Mouse (Mus musculus) heart, embryonic 14.5 days (tissue): ENCODE results near the gene Arhgap22. TPM values are rescaled to one million over a fixed set of nuclear protein-coding genes. Genes with fewer than 3 reads are reported as not detected.

Experiments
- ATAC-seq: fragments of 200-750 bp; cut with Nextera tagmentation; 2 replicates; pipeline ENCODE4 v1.8.0; 2017; ENCODE audit warnings: low read depth, moderate TSS enrichment; ENCODE audit not compliant: insufficient number of reproducible peaks, insufficient read depth, low FRiP score
- H3K27ac ChIP-seq, 2 experiments: fragments of 200-500 bp in 1 of 2; fragments of 300-500 bp in 1 of 2; sonication (generic) in 1 of 2; replicated peaks in 1 of 2; 2 replicates each; pipeline ENCODE4 v1.5.1; 2012 to 2014; ENCODE audit warnings: low read depth in 2 of 2, low read length in 2 of 2, control low read depth in 1 of 2, mild to moderate bottlenecking in 1 of 2, mixed read lengths in 1 of 2; ENCODE audit not compliant: control insufficient read depth in 1 of 2, insufficient read depth in 1 of 2
- H3K27me3 ChIP-seq: fragments of 300-500 bp; sonication (generic); 2 replicates; pipeline ENCODE4 v1.6.1; 2014; ENCODE audit warnings: mild to moderate bottlenecking, low read length, control low read depth; ENCODE audit not compliant: control insufficient read depth, insufficient read depth
- H3K36me3 ChIP-seq: fragments of 300-500 bp; sonication (generic); 2 replicates; pipeline ENCODE4 v1.6.1; 2014; ENCODE audit warnings: mild to moderate bottlenecking, control low read depth, low read length, mixed read lengths; ENCODE audit not compliant: control insufficient read depth, insufficient read depth
- H3K4me1 ChIP-seq, 2 experiments: fragments of 200-500 bp in 1 of 2; fragments of 300-500 bp in 1 of 2; sonication (generic) in 1 of 2; 2 replicates each; pipeline ENCODE4 v1.6.1; 2012 to 2014; ENCODE audit warnings: low read length in 2 of 2, control low read depth in 1 of 2, mixed read lengths in 1 of 2; ENCODE audit not compliant: control insufficient read depth in 2 of 2, insufficient read depth in 2 of 2
- H3K4me2 ChIP-seq: fragments of 300-500 bp; sonication (generic); 2 replicates; pipeline ENCODE4 v1.6.1; 2014; ENCODE audit warnings: mild to moderate bottlenecking, low read length
- H3K4me3 ChIP-seq, 2 experiments: fragments of 200-500 bp in 1 of 2; fragments of 300-500 bp in 1 of 2; sonication (generic) in 1 of 2; 2 replicates each; pipeline ENCODE4 v1.5.1; 2012 to 2014; ENCODE audit warnings: low read length in 2 of 2, mild to moderate bottlenecking in 2 of 2, control low read depth in 1 of 2, low read depth in 1 of 2, moderate library complexity in 1 of 2; ENCODE audit not compliant: control insufficient read depth in 1 of 2, insufficient read depth in 1 of 2
- H3K9ac ChIP-seq: fragments of 300-500 bp; sonication (generic); 2 replicates; pipeline ENCODE4 v1.6.1; 2014; ENCODE audit warnings: mild to moderate bottlenecking, low read length
- H3K9me3 ChIP-seq: fragments of 300-500 bp; sonication (generic); 2 replicates; pipeline ENCODE4 v1.6.1; 2016; ENCODE audit warnings: low read length, control low read depth; ENCODE audit not compliant: control insufficient read depth
- WGBS: fragments of 180-500 bp; shearing (Covaris S2); extraction: QIAGEN DNeasy Blood & Tissue Kit; methylation state at CpG from one replicate; pipeline ENCODE4 v1.1.7; 2014; 5-methylcytosine and 5-hydroxymethylcytosine counted together
- polyA plus RNA-seq: library from polyadenylated mRNA; unstranded; fragments of >200 nt; fragmentation: Nextera tagmentation; extraction: Ambion mirVana; gene quantifications from 2 replicates; pipeline ENCODE4 v1.2.1, GENCODE M21; 2014

Arhgap22 gene
- polyA plus RNA-seq, 1 experiment from 2014 or later, result 2.6 TPM

DNA sequence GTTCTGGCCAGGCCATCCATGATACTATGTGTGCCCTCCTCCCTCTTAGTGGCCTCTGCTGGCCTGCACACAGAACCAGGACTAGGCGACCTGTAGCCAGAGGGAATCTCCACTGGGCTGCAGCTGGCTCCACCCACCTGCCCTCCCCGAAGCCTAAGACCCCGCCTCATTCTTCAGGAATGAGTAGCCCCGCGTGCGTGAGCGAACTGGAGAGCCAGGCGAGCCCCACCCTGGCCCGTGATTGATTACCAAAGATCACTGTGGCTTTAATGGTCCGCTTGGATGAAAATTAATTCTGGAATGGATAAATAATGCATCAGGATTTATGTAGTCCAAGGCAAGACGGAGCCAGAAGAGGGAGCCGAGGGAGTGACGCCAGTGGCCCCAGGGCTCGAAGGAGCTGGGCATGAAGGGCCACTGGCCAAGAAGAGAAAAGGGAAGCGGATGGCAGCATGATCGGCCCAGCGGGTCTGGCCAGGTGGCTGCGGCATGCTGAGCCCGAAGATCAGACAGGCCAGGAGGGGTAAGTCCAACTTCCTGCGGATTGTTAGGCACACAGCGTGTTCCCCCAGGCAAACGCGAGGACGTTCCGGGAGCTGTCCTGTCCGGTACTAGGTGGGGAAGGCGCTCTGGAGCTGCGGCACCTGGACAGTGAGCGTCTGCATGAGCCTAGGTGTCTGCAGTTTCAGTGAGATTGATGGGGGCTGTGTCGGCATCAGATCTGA lies 36.6 kb downstream of the Arhgap22 start:
- Histone ChIP-seq H3K9me3 (no peaks in the 10 kb centered on the region), H3K4me1 (peaks cover 8 to 10% of the 10 kb centered on the region in 2 experiments), H3K4me2 (peak overlapping the region; percentile 86), H3K9ac (peak overlapping the region; percentile 51; the same call in 1 of the 2 replicates), H3K27ac (no peak overlapping the region), H3K27me3 (peaks cover 16% of the 10 kb centered on the region; the same call in 1 of the 2 replicates), H3K4me3 (peak overlapping the region; percentile 34 to 35), H3K36me3 (no peaks in the 10 kb centered on the region)
- no peak for ATAC-seq
- 2% methylated on average over 30 of the region's 30 CpGs for WGBS

DNA sequence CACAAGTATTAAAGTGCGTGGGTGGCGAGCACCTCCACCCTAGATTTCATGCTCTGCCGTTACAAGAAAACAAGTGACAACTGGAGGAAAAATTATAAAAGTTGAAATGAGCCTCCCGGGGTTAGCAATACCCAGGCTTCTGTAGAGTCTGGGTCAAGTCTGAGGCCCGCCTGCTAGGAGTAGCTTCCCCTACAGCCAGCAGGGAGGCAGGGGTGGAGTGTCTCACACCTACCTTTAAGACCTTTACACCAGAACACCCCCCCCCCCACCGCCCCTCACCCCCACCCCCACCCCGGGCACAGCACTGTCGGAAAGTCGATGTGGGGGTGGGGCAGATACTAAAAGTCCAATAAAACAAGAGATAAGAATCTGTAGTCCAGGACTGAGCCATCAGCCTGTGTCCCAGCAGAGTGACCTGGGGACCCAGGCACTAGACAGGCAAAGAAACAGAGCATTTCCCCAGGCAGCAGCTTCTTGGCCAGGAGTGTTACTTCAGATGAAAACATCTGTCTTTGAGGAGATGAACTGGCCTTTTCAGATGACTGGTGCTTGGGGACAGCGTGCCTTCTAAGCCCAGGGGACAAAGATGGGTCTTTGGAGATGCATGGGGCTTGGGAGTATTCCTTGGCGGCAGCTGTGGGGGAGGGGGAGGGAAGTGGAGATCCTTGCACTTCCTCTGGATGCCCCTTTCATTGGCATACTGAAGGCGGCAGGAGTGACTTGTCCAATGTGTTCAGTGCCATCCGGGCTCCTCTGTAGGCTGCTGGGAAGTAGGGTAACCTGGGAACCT lies 37.3 kb downstream of the Arhgap22 start:
- Histone ChIP-seq H3K9me3 (no peaks in the 10 kb centered on the region), H3K4me3 (peak overlapping the region; percentile 34 to 35), H3K4me2 (peak overlapping the region; percentile 86), H3K36me3 (no peaks in the 10 kb centered on the region), H3K27me3 (peaks cover 16% of the 10 kb centered on the region; the same call in 1 of the 2 replicates), H3K27ac (no peak overlapping the region), H3K4me1 (peaks cover 8% of the 10 kb centered on the region in 2 experiments), H3K9ac (peak overlapping the region; percentile 51; the same call in 1 of the 2 replicates)
- 7% methylated on average over 13 of the region's 13 CpGs for WGBS
- ATAC-seq, result no peak

DNA sequence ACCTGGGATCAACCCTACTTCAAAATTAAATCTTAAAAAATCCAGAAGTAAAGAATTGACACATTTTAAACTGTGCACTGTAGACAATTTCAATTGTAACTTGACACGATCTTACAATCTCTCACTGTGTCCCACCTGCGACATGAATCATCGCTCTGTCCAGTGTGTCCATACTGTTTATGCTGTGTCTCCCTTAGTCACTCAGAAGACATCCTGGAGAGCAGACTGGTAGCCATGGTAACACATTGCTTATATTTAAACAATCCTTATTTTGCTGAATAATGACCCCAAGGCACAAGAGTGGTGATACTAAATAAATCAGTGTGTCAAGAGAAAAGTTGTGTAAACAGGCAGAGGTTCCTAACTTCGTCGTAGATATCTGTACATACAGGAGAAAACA lies 44.4 kb downstream of the Arhgap22 start:
- WGBS, result 77% methylated on average over 5 of the region's 5 CpGs
- Histone ChIP-seq H3K36me3 (no peaks in the 10 kb centered on the region), H3K9ac (no peak overlapping the region), H3K27ac (no peak overlapping the region), H3K4me1 (no peaks in the 10 kb centered on the region), H3K27me3 (no peaks in the 10 kb centered on the region), H3K9me3 (no peaks in the 10 kb centered on the region), H3K4me2 (no peak overlapping the region), H3K4me3 (no peak overlapping the region)
- no peak for ATAC-seq

DNA sequence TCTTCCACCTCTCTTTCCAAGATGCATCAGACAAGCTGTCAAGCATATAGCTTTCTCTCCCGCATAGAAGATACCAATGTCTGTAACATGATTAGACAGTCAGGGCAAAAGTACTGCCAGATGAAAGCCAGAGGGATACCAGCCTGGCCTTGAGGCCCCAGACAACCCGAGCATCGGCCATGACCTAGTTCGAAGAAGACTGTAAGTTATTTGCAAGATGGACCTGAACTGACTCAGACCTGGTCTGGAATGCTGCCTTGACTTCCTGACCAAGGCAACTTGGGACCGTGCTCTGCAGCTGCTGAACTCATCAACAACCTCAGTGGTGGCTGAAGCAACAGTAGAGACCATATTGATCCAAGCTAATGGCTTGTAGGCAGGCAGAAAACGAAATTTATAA lies 46.3 kb downstream of the Arhgap22 start:
- H3K27me3 ChIP-seq, result no peaks in the 10 kb centered on the region
- H3K27ac ChIP-seq, result no peak overlapping the region
- no peaks in the 10 kb centered on the region for H3K4me1 ChIP-seq
- H3K9ac ChIP-seq, result no peak overlapping the region
- ATAC-seq, result no peak
- H3K4me3 ChIP-seq, result no peak overlapping the region
- 81% methylated on average over 6 of the region's 6 CpGs for WGBS
- no peak overlapping the region for H3K4me2 ChIP-seq
- no peaks in the 10 kb centered on the region for H3K9me3 ChIP-seq
- H3K36me3 ChIP-seq, result no peaks in the 10 kb centered on the region

DNA sequence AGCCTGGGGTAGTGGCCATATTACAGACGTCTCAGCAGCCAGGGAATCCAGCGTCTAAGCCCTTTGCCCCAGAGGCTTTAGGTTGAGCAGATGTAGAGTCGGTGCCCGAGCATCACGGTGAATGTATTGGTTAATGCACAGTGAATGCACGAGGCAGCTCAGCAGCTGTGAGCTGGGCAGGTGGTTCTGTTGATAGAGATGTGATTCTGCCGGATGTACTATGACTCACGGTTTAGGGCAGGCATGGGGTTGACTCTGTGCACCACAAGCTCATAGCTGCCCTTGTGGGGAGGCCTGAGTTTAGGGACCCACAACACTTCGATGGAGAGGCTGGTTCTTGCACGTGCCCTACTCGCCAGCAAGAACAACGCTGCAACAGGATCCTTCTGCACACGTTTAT lies 51.0 kb downstream of the Arhgap22 start:
- no peak overlapping the region for H3K4me2 ChIP-seq
- H3K27ac ChIP-seq, result no peak overlapping the region
- no peaks in the 10 kb centered on the region for H3K9me3 ChIP-seq
- H3K27me3 ChIP-seq, result no peaks in the 10 kb centered on the region
- no peaks in the 10 kb centered on the region for H3K36me3 ChIP-seq
- H3K4me3 ChIP-seq, result no peak overlapping the region
- no peaks in the 10 kb centered on the region for H3K4me1 ChIP-seq
- no peak for ATAC-seq
- no peak overlapping the region for H3K9ac ChIP-seq
- WGBS, result 89% methylated on average over 13 of the region's 13 CpGs

- Histone ChIP-seq H3K9me3 (no peaks in the 10 kb centered on the region), H3K27me3 (no peaks in the 10 kb centered on the region), H3K9ac (no peak overlapping the region), H3K27ac (no peak overlapping the region), H3K4me2 (no peak overlapping the region), H3K4me1 (peaks cover 10 to 15% of the 10 kb centered on the region in 2 experiments; a peak in 3 of 4 replicates), H3K4me3 (no peak overlapping the region), H3K36me3 (no peaks in the 10 kb centered on the region)
- ATAC-seq, result no peak
- 12% methylated on average over 2 of the region's 2 CpGs for WGBS
These were observed 62.4 kb downstream of the Arhgap22 start for GRCm38 (mm10) chr14:33276240-33276639.

GRCm38 (mm10) chr14:33278374-33278773 lies 64.5 kb downstream of the Arhgap22 start:
- no peak overlapping the region for H3K4me3 ChIP-seq
- no peak for ATAC-seq
- no peak overlapping the region for H3K27ac ChIP-seq
- 81% methylated on average over 2 of the region's 2 CpGs for WGBS
- peaks cover 10 to 15% of the 10 kb centered on the region in 2 experiments; a peak in 3 of 4 replicates for H3K4me1 ChIP-seq
- H3K4me2 ChIP-seq, result no peak overlapping the region
- H3K9me3 ChIP-seq, result no peaks in the 10 kb centered on the region
- H3K9ac ChIP-seq, result no peak overlapping the region
- no peaks in the 10 kb centered on the region for H3K36me3 ChIP-seq
- H3K27me3 ChIP-seq, result no peaks in the 10 kb centered on the region
